Mouse (Mus musculus) cortical plate, adult 2 months (tissue): ENCODE measurements around the gene Uck1.

ENCODE experiments used
- CTCF ChIP-seq: fragments of 200-500 bp; IDR thresholded peaks from 2 replicates; pipeline ENCODE4 v1.5.1; 2011; ENCODE audit warnings: mild to moderate bottlenecking, control low read depth, low read length; ENCODE audit not compliant: insufficient read depth; ENCODE audit errors: extremely low read depth
- POLR2A ChIP-seq: fragments of 200-500 bp; IDR thresholded peaks from 2 replicates; pipeline ENCODE4 v1.6.1; 2011; ENCODE audit warnings: mild to moderate bottlenecking, low read length, control low read depth; ENCODE audit not compliant: insufficient read depth; ENCODE audit errors: extremely low read depth

DNA sequence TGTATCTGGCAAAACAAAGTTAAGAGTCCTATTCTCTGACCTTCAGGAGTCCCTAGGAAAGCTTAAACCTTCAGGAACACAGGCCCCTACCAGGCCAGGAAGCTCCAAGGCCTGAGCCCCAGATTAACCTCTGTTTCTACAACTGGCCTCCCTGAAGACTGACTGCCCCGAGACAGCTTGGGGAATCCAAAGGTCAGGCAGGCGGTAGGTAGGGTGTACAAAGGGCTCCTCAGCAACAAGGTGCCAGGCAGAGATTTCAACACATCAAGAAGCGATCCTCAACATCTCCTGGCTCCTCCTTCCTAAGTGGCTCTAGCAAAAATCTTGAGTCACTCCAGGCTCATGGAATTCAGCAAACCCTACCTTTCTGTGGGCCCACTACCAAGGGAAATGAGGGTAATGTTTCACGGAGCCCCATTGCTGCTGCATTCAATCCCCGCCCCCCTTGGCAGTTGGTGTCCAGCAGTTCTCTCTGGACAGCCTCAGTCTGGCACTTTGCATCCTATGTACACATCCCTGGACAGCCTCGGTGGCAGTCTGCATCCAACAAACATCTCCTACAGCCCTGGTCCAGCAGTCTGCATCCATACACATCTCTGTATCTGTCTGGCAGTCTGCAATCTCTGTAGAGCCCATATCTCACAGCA lies 949 bp downstream of the Uck1 start:
- no peak for TF ChIP-seq POLR2A
- no peak for TF ChIP-seq CTCF
